Mouse (Mus musculus): ENCODE data around the gene Alox12e.
"Not testable (repeated sequence)": the region's sequence is repeated elsewhere in the genome, so short reads cannot be mapped to it uniquely, and the experiment has no call there.

Gene Alox12e

GRCm38 (mm10) chr11:70322528-70322927 lies at the start of gene Alox12e:
TSS of gene Alox12e (minus strand) at chr11:70322628.
- DNase-seq (ENCODE audit: low read depth, low spot score): no peak

GRCm38 (mm10) chr11:70368626-70369025 lies 46.2 kb upstream of the Alox12e start:
- DNase-seq (ENCODE audit: low read depth, low spot score): not testable (repeated sequence)

- DNase-seq (ENCODE audit: low read depth, low spot score): not testable (repeated sequence)
Observed at GRCm38 (mm10) chr11:70367701-70368100, 45.3 kb upstream of the Alox12e start.

GRCm38 (mm10) chr11:70351868-70352267 lies 29.4 kb upstream of the Alox12e start, which contains the start of gene Alox15:
TSS of gene Alox15 (minus strand) at chr11:70352031.
- DNase-seq (ENCODE audit: low read depth, low spot score): no peak

- DNase-seq (ENCODE audit: low read depth, low spot score): no peak
Observed at GRCm38 (mm10) chr11:70348630-70349029, 26.2 kb upstream of the Alox12e start.

GRCm38 (mm10) chr11:70347861-70348260 lies 25.4 kb upstream of the Alox12e start:
- DNase-seq (ENCODE audit: low read depth, low spot score): no peak

GRCm38 (mm10) chr11:70345546-70345945 lies 23.1 kb upstream of the Alox12e start:
- DNase-seq (ENCODE audit: low read depth, low spot score): no peak

GRCm38 (mm10) chr11:70345061-70345460 lies 22.6 kb upstream of the Alox12e start:
- no peak for DNase-seq (ENCODE audit: low read depth, low spot score)

GRCm38 (mm10) chr11:70339481-70339880 lies 17.1 kb upstream of the Alox12e start:
- no peak for DNase-seq (ENCODE audit: low read depth, low spot score)

GRCm38 (mm10) chr11:70334477-70334876 lies 12.0 kb upstream of the Alox12e start:
- DNase-seq (ENCODE audit: low read depth, low spot score): peak; percentile 86

GRCm38 (mm10) chr11:70324726-70325125 lies 2.3 kb upstream of the Alox12e start:
- DNase-seq (ENCODE audit: low read depth, low spot score): peak; percentile 50

GRCm38 (mm10) chr11:70321664-70322063 lies 764 bp downstream of the Alox12e start:
- DNase-seq (ENCODE audit: low read depth, low spot score): peak; percentile 30

GRCm38 (mm10) chr11:70319614-70320013 lies 2.8 kb downstream of the Alox12e start:
- DNase-seq (ENCODE audit: low read depth, low spot score): no peak

- DNase-seq (ENCODE audit: low read depth, low spot score): peak; percentile 62
Observed at GRCm38 (mm10) chr11:70313833-70314232, 8.6 kb downstream of the Alox12e start.

- DNase-seq (ENCODE audit: low read depth, low spot score): peak; percentile 60
Observed at GRCm38 (mm10) chr11:70309341-70309740, 13.1 kb downstream of the Alox12e start.

- DNase-seq (ENCODE audit: low read depth, low spot score): peak; percentile 14
Observed at GRCm38 (mm10) chr11:70308296-70308695, 14.1 kb downstream of the Alox12e start.

- no peak for DNase-seq (ENCODE audit: low read depth, low spot score)
Observed at GRCm38 (mm10) chr11:70306159-70306558, 16.3 kb downstream of the Alox12e start.

- DNase-seq (ENCODE audit: low read depth, low spot score): no peak
Observed at GRCm38 (mm10) chr11:70302293-70302692, 20.1 kb downstream of the Alox12e start.

GRCm38 (mm10) chr11:70297836-70298454 lies 24.5 kb downstream of the Alox12e start:
- no peak for DNase-seq (ENCODE audit: low read depth, low spot score)

GRCm38 (mm10) chr11:70297405-70297804 lies 25.0 kb downstream of the Alox12e start:
- DNase-seq (ENCODE audit: low read depth, low spot score): no peak

- no peak for DNase-seq (ENCODE audit: low read depth, low spot score)
Observed at GRCm38 (mm10) chr11:70293881-70294280, 28.5 kb downstream of the Alox12e start.

GRCm38 (mm10) chr11:70291235-70291634 lies 31.2 kb downstream of the Alox12e start:
- DNase-seq (ENCODE audit: low read depth, low spot score): no peak

- no peak for DNase-seq (ENCODE audit: low read depth, low spot score)
Observed at GRCm38 (mm10) chr11:70289236-70289635, 33.2 kb downstream of the Alox12e start.

- DNase-seq (ENCODE audit: low read depth, low spot score): no peak
Observed at GRCm38 (mm10) chr11:70288102-70288501, 34.3 kb downstream of the Alox12e start.

Measured in 3T3-L1 (cell line).